Mouse (Mus musculus) embryo, embryonic 11.5 days (tissue): Measurements from ENCODE around the gene Galnt5.
A peak's percentile ranks its signal among the peaks of the same experiment; 100 is the strongest.

ENCODE experiments used
- DNase-seq: peaks from one replicate; pipeline ENCODE4 v3.0.0-alpha.2; 2012; ENCODE audit warnings: low read depth, low spot score

The Galnt5 gene

DNA sequence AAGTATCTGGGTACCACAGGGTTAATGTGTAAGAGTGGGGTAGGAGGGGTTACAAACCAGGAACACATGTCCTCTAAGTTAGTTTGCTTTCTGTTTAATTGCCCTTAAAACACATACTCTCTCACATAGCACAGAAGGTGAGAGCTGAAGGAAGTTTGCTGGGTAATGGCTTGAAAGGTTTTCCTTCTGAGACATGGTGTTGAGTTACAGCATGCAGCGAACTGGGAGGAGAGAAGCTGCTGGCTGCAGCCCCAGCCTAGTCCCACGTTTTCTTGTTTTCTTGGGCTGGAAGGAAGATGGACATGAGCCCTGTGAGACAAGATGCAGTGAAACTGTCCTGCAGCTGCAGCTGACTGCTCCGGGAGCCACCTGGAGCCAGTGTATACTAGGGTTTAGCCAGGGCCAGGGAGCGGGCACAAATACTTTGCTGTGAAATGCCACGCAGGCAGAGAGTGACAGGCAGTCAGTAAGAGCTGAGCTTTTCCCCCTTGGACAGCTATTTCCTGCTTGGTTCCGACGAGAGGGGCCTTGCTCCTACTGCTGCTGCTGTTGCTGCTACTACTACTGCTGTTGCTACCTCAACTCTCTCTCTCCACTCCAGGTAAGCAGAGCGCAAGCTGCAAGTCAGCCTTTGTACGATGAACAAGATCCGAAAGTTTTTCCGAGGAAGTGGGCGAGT is at the start of gene Galnt5:
TSS of gene Galnt5 (plus strand) at position 133 of the 679 bp plus-strand sequence.
- DNase-seq: peak; percentile 16

DNA sequence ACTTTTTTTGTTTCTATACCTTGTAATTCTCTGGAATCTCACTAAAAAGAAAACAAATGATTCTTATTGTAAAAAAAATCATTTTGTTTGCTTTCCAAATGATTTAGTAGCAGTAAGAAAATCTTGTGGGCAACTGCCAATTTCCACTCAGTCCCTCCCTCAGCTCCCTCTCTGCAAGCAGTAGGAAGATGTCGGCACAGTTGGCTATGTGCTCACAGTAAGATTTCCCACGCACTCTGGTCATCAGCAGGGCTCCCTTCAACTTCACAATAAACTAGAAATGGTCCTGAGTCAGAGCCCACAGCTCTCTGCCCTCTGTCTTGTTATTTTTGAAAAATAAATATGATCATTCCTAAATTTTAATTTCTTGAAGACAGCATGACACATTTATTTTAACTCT is 46.1 kb upstream of the Galnt5 start:
- no peak for DNase-seq

DNA sequence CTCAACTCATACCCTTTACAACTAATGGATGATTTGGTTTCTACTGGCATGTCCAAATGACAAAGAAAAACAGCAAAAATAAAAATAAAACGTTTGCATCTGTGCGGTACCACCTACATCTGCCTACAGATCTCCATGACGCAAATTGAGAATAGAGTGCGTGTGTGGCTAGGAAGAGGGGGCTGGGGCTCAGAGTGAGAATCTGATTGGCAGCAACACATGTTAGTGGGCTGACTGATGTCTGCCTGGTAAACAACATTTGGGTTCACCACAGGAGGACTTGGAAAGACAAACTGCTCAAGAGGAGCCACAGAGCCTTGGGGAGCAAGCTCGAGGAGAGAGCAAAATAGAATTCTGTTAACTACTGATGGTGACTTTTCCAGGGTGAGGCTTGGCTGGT is 36.9 kb upstream of the Galnt5 start:
- DNase-seq: no peak

DNA sequence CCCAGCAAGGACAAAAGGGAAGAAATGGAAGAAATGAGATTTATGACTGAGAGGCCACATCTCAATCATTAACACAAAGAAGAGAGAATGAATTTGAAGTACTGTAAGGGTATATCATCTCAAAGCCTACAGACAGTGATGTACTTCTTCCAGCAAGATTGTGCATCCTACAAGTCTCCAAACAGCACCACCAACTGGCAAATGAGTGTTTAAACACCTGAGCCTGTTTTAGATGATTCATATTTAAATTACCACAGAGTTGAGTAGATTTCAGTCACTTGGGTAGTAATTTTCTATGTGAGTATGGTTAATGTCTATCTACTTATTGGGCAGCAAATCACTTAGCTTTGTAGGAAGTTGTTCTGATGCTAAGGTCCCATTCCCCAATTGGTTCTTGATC is 15.4 kb upstream of the Galnt5 start:
- no peak for DNase-seq

- DNase-seq: no peak
Observed at GRCm38 (mm10) chr2:57991084-57991483, 6.6 kb upstream of the Galnt5 start.

DNA sequence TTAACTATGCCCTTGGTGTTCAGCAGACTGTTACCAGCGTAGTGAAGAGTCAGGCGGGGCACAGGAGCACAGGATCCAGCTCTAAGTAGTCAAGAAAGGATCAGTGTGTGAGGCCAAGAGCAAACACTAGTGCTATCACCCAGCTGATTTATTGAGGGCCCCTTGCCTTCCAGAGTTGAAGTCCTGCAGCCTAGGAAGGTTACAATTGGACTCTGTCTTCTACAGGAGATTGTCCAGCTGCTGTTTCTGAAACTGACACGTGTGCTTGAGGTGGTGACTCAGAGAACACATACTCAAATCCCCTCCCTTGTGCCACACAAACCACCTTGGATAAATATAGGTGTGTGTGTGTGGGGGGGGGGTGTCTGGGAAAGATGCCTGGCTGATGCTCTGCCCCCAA is 3.8 kb downstream of the Galnt5 start:
- no peak for DNase-seq

- no peak for DNase-seq
Observed at GRCm38 (mm10) chr2:58007081-58007480, 9.4 kb downstream of the Galnt5 start.

DNA sequence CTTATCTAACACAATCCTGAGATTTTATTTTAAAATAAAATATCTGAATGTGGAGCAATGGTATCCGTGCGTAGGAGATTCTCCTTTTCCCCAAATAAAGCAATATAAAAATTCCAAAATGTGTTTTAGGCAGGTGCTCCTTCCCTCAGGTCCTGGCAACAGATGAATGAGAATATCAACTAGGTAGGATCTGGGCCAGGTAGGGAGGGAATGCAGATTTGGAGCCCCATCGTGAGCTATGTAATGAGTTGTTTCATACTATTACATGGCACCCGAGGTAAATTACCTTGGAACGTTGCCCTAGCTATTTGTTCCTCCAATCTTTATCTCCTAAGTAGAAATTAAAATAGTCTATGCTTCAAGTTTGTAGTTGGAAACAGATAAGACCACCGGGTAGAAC is 25.9 kb downstream of the Galnt5 start:
- no peak for DNase-seq

DNA sequence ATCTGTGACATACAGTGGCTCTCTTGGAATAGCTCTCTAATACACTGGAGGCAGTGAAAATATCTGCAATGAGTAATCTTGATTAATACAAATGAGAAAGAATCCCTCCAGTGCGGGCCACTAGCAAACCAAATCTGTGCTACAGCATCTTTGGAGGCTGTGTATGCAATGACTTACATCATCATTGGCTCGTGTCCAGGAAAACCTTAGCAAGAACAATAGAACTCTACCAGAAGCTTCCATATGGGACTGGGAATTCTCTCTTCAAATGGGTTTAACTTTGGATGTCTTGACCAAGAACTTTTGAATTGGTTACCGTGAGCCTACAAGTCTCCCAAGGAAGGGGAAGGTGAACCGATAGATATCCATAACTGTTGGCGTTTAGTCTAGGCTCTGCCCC is 29.1 kb downstream of the Galnt5 start:
- DNase-seq: no peak

DNA sequence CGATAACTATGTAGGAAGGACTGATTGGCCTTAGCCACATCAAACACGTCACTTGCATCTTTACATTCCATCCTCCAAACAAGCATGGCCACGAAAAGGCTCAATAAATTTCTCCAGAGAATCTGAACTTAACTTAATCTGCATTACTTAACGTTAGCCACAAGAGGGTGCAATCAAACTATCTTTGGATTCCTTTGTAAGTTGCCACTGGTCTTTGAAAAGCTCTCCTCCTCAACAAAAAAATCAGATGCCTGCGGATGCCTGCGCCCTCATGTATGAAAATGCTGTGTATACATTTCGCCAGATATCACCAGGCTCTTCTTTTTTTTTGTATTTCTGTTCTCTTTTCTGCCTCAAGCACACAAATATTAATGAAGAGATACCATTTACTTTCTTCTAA is 31.7 kb downstream of the Galnt5 start:
- DNase-seq: peak; percentile 60

GRCm38 (mm10) chr2:58031431-58031830 is 33.7 kb downstream of the Galnt5 start:
- DNase-seq: no peak

- no peak for DNase-seq
Observed at GRCm38 (mm10) chr2:58035635-58036034, 38.0 kb downstream of the Galnt5 start.

DNA sequence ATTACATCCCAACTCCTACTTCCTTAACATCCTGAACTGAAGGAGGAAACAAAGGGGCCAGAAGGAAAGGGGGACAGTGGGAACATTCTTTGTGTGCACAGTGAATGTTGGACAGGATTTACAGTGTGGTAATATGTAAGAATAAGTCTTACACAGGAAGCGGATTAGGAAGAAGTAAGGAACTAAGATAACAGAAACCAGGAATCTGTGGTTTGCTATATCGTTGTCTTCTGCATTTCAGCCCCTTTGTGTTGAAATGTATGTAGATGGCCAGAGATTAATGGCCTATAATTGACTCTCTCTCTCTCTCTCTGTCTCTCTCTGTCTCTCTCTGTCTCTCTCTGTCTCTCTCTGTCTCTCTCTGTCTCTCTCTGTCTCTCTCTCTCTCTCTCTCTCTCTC is 39.2 kb downstream of the Galnt5 start:
- no peak for DNase-seq

DNA sequence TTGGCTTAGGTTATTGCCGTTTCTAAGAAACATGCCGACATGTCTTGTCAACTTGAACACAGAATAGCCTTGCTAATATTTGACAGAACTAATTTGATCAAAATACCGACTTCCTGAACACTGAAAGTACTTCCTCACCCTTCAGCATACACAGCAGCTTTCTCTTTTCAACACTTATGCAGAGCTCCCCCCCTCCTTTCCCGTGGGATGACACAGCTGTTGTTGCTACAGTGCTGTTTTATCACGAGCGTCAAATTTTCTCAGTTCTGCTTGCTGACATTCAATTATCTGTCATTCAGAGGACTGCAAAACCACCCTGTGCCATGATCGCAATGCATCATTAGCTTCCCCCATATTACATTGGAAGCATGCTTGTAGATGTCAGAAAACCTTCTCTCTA is 44.2 kb downstream of the Galnt5 start:
- no peak for DNase-seq

DNA sequence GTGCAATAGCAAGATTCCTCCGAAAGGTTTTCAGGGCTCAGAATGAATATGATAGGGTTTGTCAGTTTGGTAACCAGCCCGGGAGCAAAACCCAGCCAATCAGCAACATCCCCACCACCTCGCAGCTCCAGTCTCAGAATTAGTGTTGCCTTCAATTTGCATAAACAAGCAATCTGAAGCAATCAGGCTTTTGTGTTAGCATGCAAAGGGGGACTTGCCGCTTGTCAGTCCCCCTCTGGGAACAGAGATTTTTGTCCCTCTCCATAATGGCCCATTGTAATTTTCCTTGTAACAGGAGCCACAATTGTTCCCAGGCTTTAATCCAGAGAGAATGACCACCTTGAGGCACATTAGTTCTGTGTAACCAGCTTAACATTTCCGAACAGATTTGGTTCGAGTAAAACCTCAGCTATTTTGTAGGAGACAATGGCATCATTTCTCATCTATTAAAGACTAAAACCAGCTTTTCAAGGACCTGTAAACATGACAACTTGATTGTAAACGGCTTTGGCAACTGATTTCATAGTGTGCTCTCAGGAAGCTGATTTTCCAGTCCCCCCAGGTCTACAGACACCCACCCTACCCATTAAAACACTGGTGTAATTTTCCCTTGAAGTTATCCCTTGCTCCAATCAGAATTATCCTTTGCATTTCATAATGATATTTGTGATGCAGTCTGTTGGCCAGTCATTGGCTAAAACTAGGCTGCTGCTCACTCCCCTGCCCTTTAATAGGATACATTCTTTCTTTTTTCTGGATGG is 55.3 kb downstream of the Galnt5 start, which contains the start of gene Ermn:
TSS of gene Ermn (minus strand) at position 44 of the 761 bp plus-strand sequence.
- no peak for DNase-seq

GRCm38 (mm10) chr2:58055383-58055782 is 57.7 kb downstream of the Galnt5 start:
- DNase-seq: peak; percentile 45

- no peak for DNase-seq
Observed at GRCm38 (mm10) chr2:58079849-58080248, 82.2 kb downstream of the Galnt5 start.

GRCm38 (mm10) chr2:58086420-58086819 is 88.7 kb downstream of the Galnt5 start:
- DNase-seq: no peak

- no peak for DNase-seq
Observed at GRCm38 (mm10) chr2:58094818-58095217, 97.1 kb downstream of the Galnt5 start.
